8 mouse cellular contexts compared by ENCODE assay signal in genomic region chr6:146405380-146405779, GRCm38 (mm10).
DNase-seq lines count a peak whose midpoint lies in the region.

No protein-coding gene starts in this region.

- DNase-seq in cerebellum, postnatal 14 days: peak; percentile 42 to 70
- DNase-seq in cerebellum, adult 8-10 months: no peak
- DNase-seq in left cerebral cortex, postnatal 14 days (ENCODE audit: low spot score in 2 of 2): peak; percentile 23 to 34
- DNase-seq in left cerebral cortex, postnatal 36 days (ENCODE audit: low spot score in 2 of 2): no peak
- peak; percentile 81 for DNase-seq in ZHBTc4 (ENCODE audit: low read depth, low spot score)
- peak; percentile 27 for DNase-seq in gastrocnemius, postnatal 14 days
- DNase-seq in lung, postnatal 25 days (ENCODE audit: low spot score): peak; percentile 22
- peak; percentile 73 for DNase-seq in thymus, postnatal 4 days

- intact Hi-C loops in left cerebral cortex, postnatal 14 days (cut with DNase I): no loop called here
- intact Hi-C loops in left cerebral cortex, postnatal 36 days (cut with DNase I): no loop called here
- intact Hi-C loops in gastrocnemius, postnatal 14 days (cut with DNase I; ENCODE audit: low total_unique reads): no loop called here

Comparison
In these comparisons a context has a peak if more than half of its experiments do, and no peak if none do; other contexts are left out.
1. DNase-seq: peak in cerebellum, postnatal 14 days (2 of 2), left cerebral cortex, postnatal 14 days (2 of 2), ZHBTc4 (single experiment), gastrocnemius, postnatal 14 days (single experiment), lung, postnatal 25 days (single experiment) and thymus, postnatal 4 days (single experiment); none in cerebellum, adult 8-10 months (single experiment) and left cerebral cortex, postnatal 36 days (0 of 2).